Mouse (Mus musculus) heart, embryonic 12.5 days (tissue): Measurements from ENCODE around the gene Mdk. TPM values are rescaled to one million over a fixed set of nuclear protein-coding genes. Genes with fewer than 3 reads are reported as not detected.

Source experiments
- ATAC-seq: fragments of 200-750 bp; cut with Nextera tagmentation; 2 replicates; pipeline ENCODE4 v1.8.0; 2017; ENCODE audit warnings: moderate TSS enrichment, moderate library complexity; ENCODE audit not compliant: insufficient number of reproducible peaks, low FRiP score
- H3K27ac ChIP-seq: fragments of 300-500 bp; sonication (generic); 2 replicates; pipeline ENCODE4 v1.5.1; 2016; ENCODE audit warnings: mild to moderate bottlenecking, moderate library complexity; ENCODE audit not compliant: poor library complexity, severe bottlenecking
- H3K27me3 ChIP-seq: fragments of 300-500 bp; sonication (generic); replicated peaks from 2 replicates; pipeline ENCODE4 v1.6.1; 2016; ENCODE audit warnings: mild to moderate bottlenecking, moderate library complexity
- H3K36me3 ChIP-seq: fragments of 300-500 bp; sonication (generic); 2 replicates; pipeline ENCODE4 v1.6.1; 2016; ENCODE audit warnings: mild to moderate bottlenecking, moderate library complexity
- H3K4me1 ChIP-seq: fragments of 300-500 bp; sonication (generic); replicated peaks from 2 replicates; pipeline ENCODE4 v1.6.1; 2016; ENCODE audit warnings: mild to moderate bottlenecking
- H3K4me2 ChIP-seq: fragments of 300-500 bp; sonication (generic); 2 replicates; pipeline ENCODE4 v1.6.1; 2016; ENCODE audit warnings: mild to moderate bottlenecking, moderate library complexity
- H3K4me3 ChIP-seq: fragments of 300-500 bp; sonication (generic); 2 replicates; pipeline ENCODE4 v1.5.1; 2016; ENCODE audit warnings: mild to moderate bottlenecking
- H3K9ac ChIP-seq: fragments of 300-500 bp; sonication (generic); 2 replicates; pipeline ENCODE4 v1.6.1; 2016; ENCODE audit warnings: mild to moderate bottlenecking, moderate library complexity
- H3K9me3 ChIP-seq: fragments of 300-500 bp; sonication (generic); replicated peaks from 2 replicates; pipeline ENCODE4 v1.6.1; 2016; ENCODE audit warnings: mild to moderate bottlenecking, moderate library complexity
- WGBS: fragments of 180-500 bp; shearing (Covaris S2); methylation state at CpG from one replicate; pipeline ENCODE4 v1.1.7; 2016; 5-methylcytosine and 5-hydroxymethylcytosine counted together
- polyA plus RNA-seq: library from polyadenylated mRNA; unstranded; fragments of >200 nt; fragmentation: Nextera tagmentation; extraction: Ambion mirVana; gene quantifications from 2 replicates; pipeline ENCODE4 v1.2.1, GENCODE M21; 2016

Gene Mdk
- polyA plus RNA-seq, 1 experiment from 2014 or later: 724 TPM

DNA sequence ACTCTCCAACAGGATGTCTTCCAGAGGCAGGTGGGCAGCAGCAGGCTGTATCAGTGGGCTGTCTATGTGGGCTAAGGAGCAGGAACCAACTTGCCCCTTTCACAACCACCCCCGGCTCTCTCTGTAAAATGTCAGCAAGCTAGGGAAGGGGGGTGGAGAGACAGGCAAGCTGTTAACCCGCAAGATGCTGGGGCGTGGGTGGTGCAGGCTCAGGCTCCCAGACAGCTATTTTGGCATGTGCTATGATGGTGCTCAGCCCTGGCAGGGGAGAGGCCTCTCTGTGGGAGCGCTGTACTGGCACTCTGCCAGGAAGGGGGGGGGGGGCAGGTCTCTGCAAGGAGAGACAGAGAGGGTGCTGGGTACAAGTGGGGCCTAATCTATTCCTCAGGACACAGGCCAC, 25.0 kb upstream of the Mdk start:
- H3K27me3 ChIP-seq: no peaks in the 10 kb centered on the region
- H3K9ac ChIP-seq: peak overlapping the region; percentile 29; the same call in 1 of the 2 replicates
- H3K4me2 ChIP-seq: peak overlapping the region; percentile 52
- no peaks in the 10 kb centered on the region for H3K9me3 ChIP-seq
- peak overlapping the region; percentile 90 for H3K27ac ChIP-seq
- peaks cover 92% of the 10 kb centered on the region for H3K4me1 ChIP-seq
- 0 out of 2 replicates have a peak, but pooled peaks cover 3% of the 10 kb centered on the region for H3K36me3 ChIP-seq
- no peak overlapping the region for H3K4me3 ChIP-seq
- 15% methylated on average over 4 of the region's 4 CpGs for WGBS
- ATAC-seq: peak; percentile 69

DNA sequence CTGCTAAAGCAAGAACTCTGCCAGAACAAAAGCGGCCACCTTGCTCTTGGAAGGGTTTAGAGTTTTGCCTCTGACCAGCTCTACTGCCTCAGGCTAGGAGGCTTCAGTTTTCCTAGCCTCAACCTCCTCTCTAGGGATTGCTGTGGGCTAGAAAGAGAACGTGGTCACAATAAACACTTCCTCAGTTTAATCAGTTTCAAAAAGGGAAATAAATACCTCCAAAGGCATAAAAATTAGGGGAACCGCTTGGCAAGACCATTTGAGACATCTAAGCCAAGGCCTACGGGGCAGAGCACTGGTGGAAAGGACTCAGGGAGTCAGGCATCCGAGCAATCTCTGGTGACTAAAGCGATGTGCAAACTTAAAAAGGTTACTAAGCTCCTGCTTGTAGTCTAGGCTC, 23.8 kb upstream of the Mdk start:
- Histone ChIP-seq H3K4me1 (peaks cover 90% of the 10 kb centered on the region), H3K27ac (0 out of 2 replicates have a peak overlapping the region, but pooled peaks have one; percentile 53), H3K9ac (no peak overlapping the region), H3K9me3 (no peaks in the 10 kb centered on the region), H3K4me2 (no peak overlapping the region), H3K27me3 (no peaks in the 10 kb centered on the region), H3K4me3 (no peak overlapping the region), H3K36me3 (0 out of 2 replicates have a peak, but pooled peaks cover 3% of the 10 kb centered on the region)
- 83% methylated on average over 6 of the region's 6 CpGs for WGBS
- ATAC-seq: no peak

DNA sequence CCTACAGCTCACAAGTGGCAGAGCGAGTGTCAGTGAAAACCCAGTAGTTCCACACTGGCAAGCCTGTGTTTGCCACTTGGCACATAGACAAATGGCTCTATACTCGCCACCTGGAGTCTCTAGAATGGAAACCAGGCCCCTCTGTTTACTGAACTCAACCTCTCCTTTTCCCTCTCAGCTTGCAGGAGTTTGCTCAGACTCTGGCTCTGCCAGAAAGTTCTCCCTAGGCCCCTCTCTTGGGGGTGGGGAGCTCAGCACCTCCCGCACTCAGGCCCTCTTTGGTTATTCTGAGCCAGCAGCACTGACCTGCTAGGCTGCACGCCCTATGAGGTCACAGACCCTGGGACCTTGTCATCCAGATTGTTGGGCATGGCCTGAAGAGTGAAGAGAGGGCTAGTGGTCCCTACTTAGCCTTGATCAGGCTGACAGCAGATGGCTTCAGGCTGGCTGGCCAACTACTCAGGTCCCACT, 23.1 kb upstream of the Mdk start:
- H3K27ac ChIP-seq: peak overlapping the region; percentile 53; the same call in 1 of the 2 replicates
- peaks cover 91% of the 10 kb centered on the region for H3K4me1 ChIP-seq
- no peaks in the 10 kb centered on the region for H3K27me3 ChIP-seq
- ATAC-seq: no peak
- WGBS: 69% methylated on average over 4 of the region's 4 CpGs
- no peak overlapping the region for H3K4me3 ChIP-seq
- H3K36me3 ChIP-seq: 0 out of 2 replicates have a peak, but pooled peaks cover 3% of the 10 kb centered on the region
- H3K4me2 ChIP-seq: no peak overlapping the region
- H3K9ac ChIP-seq: 0 out of 2 replicates have a peak overlapping the region, but pooled peaks have one; percentile 16
- H3K9me3 ChIP-seq: no peaks in the 10 kb centered on the region

- no peak overlapping the region; the same call in 1 of the 2 replicates for H3K4me2 ChIP-seq
- peak; percentile 63 for ATAC-seq
- no peak overlapping the region for H3K4me3 ChIP-seq
- no peaks in the 10 kb centered on the region for H3K36me3 ChIP-seq
- H3K9ac ChIP-seq: peak overlapping the region; percentile 54; the same call in 1 of the 2 replicates
- 8% methylated on average over 5 of the region's 5 CpGs for WGBS
- H3K27me3 ChIP-seq: no peaks in the 10 kb centered on the region
- peak overlapping the region; percentile 55 for H3K27ac ChIP-seq
- no peaks in the 10 kb centered on the region for H3K9me3 ChIP-seq
- H3K4me1 ChIP-seq: peaks cover 91% of the 10 kb centered on the region
These were observed 21.7 kb upstream of the Mdk start for GRCm38 (mm10) chr2:91953825-91954224.

DNA sequence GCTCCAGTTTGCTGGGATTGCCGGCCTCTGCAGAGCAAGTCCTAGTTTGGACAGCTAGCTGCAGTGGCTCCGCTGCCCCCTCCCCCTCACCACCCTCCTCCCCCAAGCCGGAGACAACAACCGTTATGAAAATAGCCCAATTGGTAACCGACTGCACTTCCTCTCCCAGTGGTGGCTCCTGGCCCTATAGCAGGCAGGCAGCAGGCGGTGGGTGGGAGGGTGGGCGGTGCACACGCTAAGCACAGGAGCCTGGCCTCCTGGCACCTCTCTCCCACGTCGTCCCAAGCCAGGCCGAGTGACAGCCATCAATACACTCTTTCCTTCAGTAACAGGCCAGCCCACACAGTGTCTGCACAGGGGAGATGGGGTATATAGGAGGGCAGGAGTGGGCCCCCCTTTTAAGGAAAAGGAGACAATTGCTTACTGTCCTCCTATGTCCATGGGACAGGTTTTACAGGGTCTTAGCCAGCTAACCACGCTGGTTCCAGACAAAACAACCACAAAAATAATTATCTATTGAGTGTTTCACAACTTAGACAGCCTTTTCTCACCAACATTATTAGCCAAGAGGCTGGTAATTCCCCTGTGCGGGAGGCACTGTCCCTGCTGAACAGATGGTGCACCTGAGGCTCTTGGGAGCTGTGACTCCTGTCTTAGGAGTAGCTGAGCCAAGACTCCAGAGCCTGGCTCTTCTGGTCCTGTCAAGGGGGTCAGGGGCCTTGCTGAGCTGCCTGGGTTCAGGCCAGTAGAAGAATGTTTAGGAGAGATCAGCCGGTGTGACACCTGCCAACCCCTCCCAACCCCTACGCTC, 18.4 kb upstream of the Mdk start:
- Histone ChIP-seq H3K4me2 (peak overlapping the region; percentile 69), H3K9ac (peak overlapping the region; percentile 70), H3K36me3 (peaks cover 3% of the 10 kb centered on the region), H3K4me1 (peaks cover 93% of the 10 kb centered on the region), H3K27ac (peak overlapping the region; percentile 98), H3K4me3 (peak overlapping the region; percentile 44), H3K9me3 (no peaks in the 10 kb centered on the region), H3K27me3 (no peaks in the 10 kb centered on the region)
- WGBS: 12% methylated on average over 15 of the region's 15 CpGs
- peak; percentile 72 for ATAC-seq

DNA sequence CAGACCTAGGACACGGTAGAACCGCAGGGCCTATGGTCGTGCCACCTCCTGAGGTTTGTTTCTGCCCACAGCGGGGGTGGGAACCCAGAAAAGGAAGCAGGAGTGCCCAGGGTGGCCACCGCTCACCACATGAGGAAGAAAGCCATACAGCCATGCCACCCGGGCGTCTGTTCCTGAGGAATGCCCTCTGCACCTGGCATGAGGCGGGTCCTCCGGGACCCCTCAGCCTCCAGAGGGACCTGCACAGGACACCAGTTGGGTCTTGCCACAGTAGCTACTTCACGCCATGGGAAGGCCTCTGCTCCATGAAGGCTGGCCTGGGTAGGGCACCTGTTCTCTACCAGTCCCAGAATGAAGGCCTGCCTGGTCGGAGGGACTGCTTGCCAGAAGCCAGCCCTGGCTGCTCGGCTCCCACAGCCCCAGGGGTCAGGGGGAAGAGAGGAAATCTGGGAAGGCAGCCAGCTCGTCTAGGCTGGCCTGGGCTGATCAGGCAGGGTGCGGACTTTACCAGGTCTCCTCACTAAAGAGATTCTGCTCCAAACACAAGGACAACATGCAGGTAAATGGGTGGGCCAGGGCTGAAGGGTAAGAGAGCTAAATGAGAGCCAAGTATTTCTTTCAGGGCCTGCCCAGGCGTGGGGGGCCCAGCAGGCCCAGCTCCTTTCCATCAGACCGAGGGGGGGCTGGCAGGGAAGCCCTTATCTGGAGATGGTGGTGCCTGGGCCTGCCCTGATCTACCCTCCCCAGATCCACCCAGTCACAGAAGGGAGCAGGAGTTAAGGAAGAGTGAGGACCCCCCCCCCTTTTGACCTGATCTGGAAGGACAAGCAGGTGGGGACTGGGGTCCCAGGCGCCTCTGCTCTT, 17.5 kb upstream of the Mdk start:
- Histone ChIP-seq H3K27ac (peak overlapping the region; percentile 98), H3K27me3 (no peaks in the 10 kb centered on the region), H3K9me3 (no peaks in the 10 kb centered on the region), H3K4me1 (peaks cover 92% of the 10 kb centered on the region), H3K9ac (peak overlapping the region; percentile 70), H3K4me2 (peak overlapping the region; percentile 69), H3K36me3 (peaks cover 10% of the 10 kb centered on the region), H3K4me3 (peak overlapping the region; percentile 44)
- peak; percentile 39 for ATAC-seq
- WGBS: 45% methylated on average over 17 of the region's 17 CpGs

GRCm38 (mm10) chr2:91948792-91949241, 16.7 kb upstream of the Mdk start:
- no peaks in the 10 kb centered on the region for H3K9me3 ChIP-seq
- 0 out of 2 replicates have a peak overlapping the region, but pooled peaks have one; percentile 44 for H3K4me3 ChIP-seq
- peak overlapping the region; percentile 98 for H3K27ac ChIP-seq
- H3K4me1 ChIP-seq: peaks cover 89% of the 10 kb centered on the region
- WGBS: 56% methylated on average over 3 of the region's 3 CpGs
- peak overlapping the region; percentile 70 for H3K9ac ChIP-seq
- no peak for ATAC-seq
- no peaks in the 10 kb centered on the region for H3K27me3 ChIP-seq
- H3K36me3 ChIP-seq: peaks cover 14% of the 10 kb centered on the region
- peak overlapping the region; percentile 69 for H3K4me2 ChIP-seq

GRCm38 (mm10) chr2:91948151-91948509, 16.0 kb upstream of the Mdk start:
- no peak for ATAC-seq
- Histone ChIP-seq H3K9me3 (no peaks in the 10 kb centered on the region), H3K27me3 (no peaks in the 10 kb centered on the region), H3K4me1 (peaks cover 84% of the 10 kb centered on the region), H3K9ac (peak overlapping the region; percentile 56), H3K27ac (peak overlapping the region; percentile 98), H3K4me2 (peak overlapping the region; percentile 69), H3K36me3 (peaks cover 21% of the 10 kb centered on the region), H3K4me3 (no peak overlapping the region; the same call in 1 of the 2 replicates)
- 52% methylated on average over 6 of the region's 6 CpGs for WGBS

- H3K36me3 ChIP-seq: peaks cover 26% of the 10 kb centered on the region
- peak overlapping the region; percentile 98 for H3K27ac ChIP-seq
- no peaks in the 10 kb centered on the region for H3K9me3 ChIP-seq
- H3K4me1 ChIP-seq: peaks cover 86% of the 10 kb centered on the region
- ATAC-seq: peak; percentile 73
- H3K4me3 ChIP-seq: no peak overlapping the region; the same call in 1 of the 2 replicates
- no peaks in the 10 kb centered on the region for H3K27me3 ChIP-seq
- peak overlapping the region; percentile 69 for H3K4me2 ChIP-seq
- whole genome bisulfite sequencing: 37% methylated on average over 11 of the region's 11 CpGs
- peak overlapping the region; percentile 56 for H3K9ac ChIP-seq
These were observed 15.5 kb upstream of the Mdk start for GRCm38 (mm10) chr2:91947397-91948150.

GRCm38 (mm10) chr2:91946836-91947235, 14.7 kb upstream of the Mdk start:
- Histone ChIP-seq H3K4me2 (peak overlapping the region; percentile 69), H3K4me1 (peaks cover 86% of the 10 kb centered on the region), H3K9me3 (no peaks in the 10 kb centered on the region), H3K27me3 (no peaks in the 10 kb centered on the region), H3K4me3 (no peak overlapping the region), H3K36me3 (peaks cover 33% of the 10 kb centered on the region), H3K27ac (peak overlapping the region; percentile 98), H3K9ac (peak overlapping the region; percentile 56)
- 33% methylated on average over 6 of the region's 6 CpGs for WGBS
- no peak for ATAC-seq
